Mouse (Mus musculus) fibroblast of lung, adult 2 months (primary cell): ENCODE measurements around the gene Cct8l1.

Experiments used
- DNase-seq: peaks from one replicate; pipeline ENCODE4 v3.0.0-alpha.2; 2011; ENCODE audit warnings: low read depth

Gene Cct8l1

GRCm38 (mm10) chr5:25515767-25516166 lies at the start of gene Cct8l1:
TSS of gene Cct8l1 (plus strand) at chr5:25516067.
- no peak for DNase-seq

- peak; percentile 8 for DNase-seq
These were observed 43.8 kb upstream of the Cct8l1 start for GRCm38 (mm10) chr5:25472070-25472469.

GRCm38 (mm10) chr5:25475789-25476188 lies 40.1 kb upstream of the Cct8l1 start:
- DNase-seq, result no peak

GRCm38 (mm10) chr5:25478863-25479262 lies 37.0 kb upstream of the Cct8l1 start:
- no peak for DNase-seq

- no peak for DNase-seq
These were observed 19.2 kb upstream of the Cct8l1 start for GRCm38 (mm10) chr5:25496652-25497051.

- no peak for DNase-seq
These were observed 18.5 kb upstream of the Cct8l1 start for GRCm38 (mm10) chr5:25497369-25497719.

GRCm38 (mm10) chr5:25497720-25498345 lies 18.0 kb upstream of the Cct8l1 start:
- DNase-seq, result no peak

- DNase-seq, result no peak
These were observed 17.5 kb upstream of the Cct8l1 start, which contains the start of gene Kmt2c for GRCm38 (mm10) chr5:25498346-25498820. TSS of gene Kmt2c (minus strand) at chr5:25498783.

GRCm38 (mm10) chr5:25498821-25499422 lies 16.9 kb upstream of the Cct8l1 start:
- peak; percentile 40 for DNase-seq

GRCm38 (mm10) chr5:25499423-25500398 lies 16.2 kb upstream of the Cct8l1 start:
- peak; percentile 79 for DNase-seq

- DNase-seq, result no peak
These were observed 15.2 kb upstream of the Cct8l1 start for GRCm38 (mm10) chr5:25500686-25501085.

GRCm38 (mm10) chr5:25506041-25506440 lies 9.8 kb upstream of the Cct8l1 start:
- DNase-seq, result no peak

- DNase-seq, result no peak
These were observed 531 bp downstream of the Cct8l1 start for GRCm38 (mm10) chr5:25516301-25516895.

- no peak for DNase-seq
These were observed 1.7 kb downstream of the Cct8l1 start for GRCm38 (mm10) chr5:25517550-25517949.

- DNase-seq, result no peak
These were observed 4.0 kb downstream of the Cct8l1 start for GRCm38 (mm10) chr5:25519820-25520219.

GRCm38 (mm10) chr5:25521461-25521860 lies 5.6 kb downstream of the Cct8l1 start:
- no peak for DNase-seq

- no peak for DNase-seq
These were observed 10.2 kb downstream of the Cct8l1 start for GRCm38 (mm10) chr5:25526116-25526515.

- no peak for DNase-seq
These were observed 11.1 kb downstream of the Cct8l1 start for GRCm38 (mm10) chr5:25526926-25527325.

GRCm38 (mm10) chr5:25527971-25528370 lies 12.1 kb downstream of the Cct8l1 start:
- DNase-seq, result no peak

GRCm38 (mm10) chr5:25528851-25529528 lies 13.1 kb downstream of the Cct8l1 start:
- no peak for DNase-seq
